Mouse (Mus musculus): Measurements from ENCODE around the gene Usp31. TPM values are rescaled to one million over a fixed set of nuclear protein-coding genes. Genes with fewer than 3 reads are reported as not detected.

The Usp31 gene
- polyA plus RNA-seq, 1 experiment from 2014 or later, result 4.8 TPM

Other genes starting within 250 kb of the Usp31 start
- gene Scnn1g, start 27.2 kb upstream of the Usp31 start, polyA plus RNA-seq (2014; fragmentation: Nextera tagmentation; extraction: Ambion mirVana), result 0.07 TPM in 1 of 2 replicates, not detected in the other
- 0.08 and 0.26 TPM in 2 replicates for gene Scnn1b, start 157.8 kb upstream of the Usp31 start, polyA plus RNA-seq (2014; fragmentation: Nextera tagmentation; extraction: Ambion mirVana)